Mouse (Mus musculus) stomach, embryonic 16.5 days (tissue): ENCODE data around the gene Cd6. TPM values are rescaled to one million over a fixed set of nuclear protein-coding genes. Genes with fewer than 3 reads are reported as not detected.

Experiments
- ATAC-seq: fragments of 200-750 bp; cut with Nextera tagmentation; 2 replicates; pipeline ENCODE4 v1.8.0; 2017; ENCODE audit warnings: moderate number of reproducible peaks, moderate TSS enrichment; ENCODE audit not compliant: insufficient read depth, low FRiP score
- H3K27ac ChIP-seq: fragments of 300-500 bp; sonication (generic); 2 replicates; pipeline ENCODE4 v1.5.1; 2014; ENCODE audit warnings: low read length
- H3K27me3 ChIP-seq: fragments of 300-500 bp; sonication (generic); 2 replicates; pipeline ENCODE4 v1.6.1; 2014; ENCODE audit warnings: low read length, control low read depth, mixed read lengths; ENCODE audit not compliant: control insufficient read depth, insufficient read depth
- H3K36me3 ChIP-seq: fragments of 300-500 bp; sonication (generic); 2 replicates; pipeline ENCODE4 v1.6.1; 2014; ENCODE audit warnings: low read length; ENCODE audit not compliant: control insufficient read depth, insufficient read depth
- H3K4me1 ChIP-seq: fragments of 300-500 bp; sonication (generic); 2 replicates; pipeline ENCODE4 v1.6.1; 2014; ENCODE audit warnings: low read length, control low read depth, mixed read lengths; ENCODE audit not compliant: control insufficient read depth, insufficient read depth
- H3K4me2 ChIP-seq: fragments of 300-500 bp; sonication (generic); 2 replicates; pipeline ENCODE4 v1.6.1; 2014; ENCODE audit warnings: low read depth, low read length, mixed read lengths
- H3K4me3 ChIP-seq: fragments of 300-500 bp; sonication (generic); replicated peaks from 2 replicates; pipeline ENCODE4 v1.5.1; 2014; ENCODE audit warnings: mild to moderate bottlenecking, low read length
- H3K9ac ChIP-seq: fragments of 300-500 bp; sonication (generic); 2 replicates; pipeline ENCODE4 v1.6.1; 2014; ENCODE audit warnings: low read length
- H3K9me3 ChIP-seq: fragments of 300-500 bp; sonication (generic); replicated peaks from 2 replicates; pipeline ENCODE4 v1.6.1; 2016; ENCODE audit warnings: low read length, control low read depth; ENCODE audit not compliant: control insufficient read depth
- WGBS: fragments of 180-500 bp; shearing (Covaris S2); extraction: QIAGEN DNeasy Blood & Tissue Kit; methylation state at CpG from one replicate; pipeline ENCODE4 v1.1.7; 2014; 5-methylcytosine and 5-hydroxymethylcytosine counted together
- polyA plus RNA-seq: library from polyadenylated mRNA; unstranded; fragments of >200 nt; fragmentation: Nextera tagmentation; extraction: Ambion mirVana; gene quantifications from 2 replicates; pipeline ENCODE4 v1.2.1, GENCODE M21; 2015

The Cd6 gene
- polyA plus RNA-seq, 1 experiment from 2014 or later = 0.58 TPM

DNA sequence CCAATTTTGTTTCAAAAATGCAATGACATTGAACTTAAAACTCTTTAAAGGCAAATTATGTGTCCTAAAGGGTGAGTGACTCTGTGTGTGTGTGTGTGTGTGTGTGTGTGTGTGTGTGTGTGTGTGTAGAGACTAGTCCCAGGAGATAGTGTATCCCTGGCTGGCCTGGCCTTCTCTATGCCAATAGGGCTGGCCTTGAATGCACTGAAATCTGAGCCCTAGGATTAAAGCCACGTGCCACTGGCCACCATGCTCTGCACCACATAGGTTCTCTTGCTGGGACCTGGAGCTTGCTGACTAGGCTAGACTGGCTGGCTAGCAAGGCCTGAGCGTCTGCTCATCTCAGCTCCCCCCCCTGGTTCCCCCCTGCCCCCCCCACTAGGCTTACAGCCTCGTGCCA, 36.8 kb downstream of the Cd6 start:
- Histone ChIP-seq H3K9ac (no peak overlapping the region), H3K27me3 (no peaks in the 10 kb centered on the region), H3K27ac (no peak overlapping the region), H3K9me3 (no peaks in the 10 kb centered on the region), H3K4me1 (no peaks in the 10 kb centered on the region), H3K4me2 (no peak overlapping the region), H3K36me3 (no peaks in the 10 kb centered on the region), H3K4me3 (no peak overlapping the region)
- WGBS = 61% methylated on average over 3 of the region's 3 CpGs
- ATAC-seq = peak; percentile 26; the same call in 1 of the 2 replicates

DNA sequence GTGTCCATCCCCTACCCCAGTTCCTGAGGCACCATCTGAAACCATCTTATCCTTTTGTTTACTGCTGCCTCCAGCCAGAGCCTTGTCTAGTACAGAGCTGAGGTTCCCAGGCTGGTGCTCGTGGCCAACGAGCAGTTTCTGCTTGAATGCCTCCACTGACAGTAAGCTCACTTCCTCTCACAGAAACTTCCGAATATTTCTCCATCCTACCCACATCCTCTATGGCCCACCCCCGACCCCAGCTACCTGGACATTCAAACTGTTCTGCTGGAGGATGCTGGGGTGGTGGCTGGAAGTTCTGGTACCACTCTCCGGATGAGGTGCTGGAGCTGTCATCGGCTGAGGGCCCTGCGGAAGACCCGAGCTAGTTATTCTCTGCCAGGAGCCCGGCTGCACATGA, 39.5 kb downstream of the Cd6 start:
- H3K36me3 ChIP-seq = no peaks in the 10 kb centered on the region
- no peak overlapping the region for H3K4me2 ChIP-seq
- no peaks in the 10 kb centered on the region for H3K27me3 ChIP-seq
- 74% methylated on average over 9 of the region's 9 CpGs for WGBS
- H3K27ac ChIP-seq = no peak overlapping the region
- no peaks in the 10 kb centered on the region for H3K9me3 ChIP-seq
- no peaks in the 10 kb centered on the region for H3K4me1 ChIP-seq
- H3K9ac ChIP-seq = no peak overlapping the region
- no peak overlapping the region for H3K4me3 ChIP-seq
- no peak for ATAC-seq

DNA sequence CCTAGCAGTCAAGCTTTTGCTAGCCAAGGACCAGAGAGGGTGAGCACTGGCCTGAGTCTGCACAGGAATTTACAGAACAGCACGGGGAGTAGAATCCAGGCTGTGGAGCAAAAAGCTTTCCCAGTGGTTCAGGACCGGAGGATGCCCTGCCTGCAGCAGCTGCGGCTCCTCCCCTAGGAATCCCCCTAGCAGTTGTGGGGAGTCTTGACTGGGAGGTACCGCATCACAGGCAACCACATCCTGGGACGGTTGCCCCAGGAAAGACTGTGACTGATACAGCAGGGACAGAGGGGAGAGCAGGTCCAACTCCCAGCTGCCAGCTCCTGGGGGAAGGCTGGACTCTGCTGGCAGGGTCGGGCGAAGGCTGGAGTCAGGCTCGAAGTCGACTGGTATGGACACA, 41.6 kb downstream of the Cd6 start:
- ATAC-seq = no peak
- no peak overlapping the region for H3K27ac ChIP-seq
- no peak overlapping the region for H3K4me2 ChIP-seq
- H3K36me3 ChIP-seq = no peaks in the 10 kb centered on the region
- no peak overlapping the region for H3K4me3 ChIP-seq
- no peaks in the 10 kb centered on the region for H3K27me3 ChIP-seq
- WGBS = 67% methylated on average over 9 of the region's 9 CpGs
- H3K9ac ChIP-seq = no peak overlapping the region
- no peaks in the 10 kb centered on the region for H3K9me3 ChIP-seq
- no peaks in the 10 kb centered on the region for H3K4me1 ChIP-seq

DNA sequence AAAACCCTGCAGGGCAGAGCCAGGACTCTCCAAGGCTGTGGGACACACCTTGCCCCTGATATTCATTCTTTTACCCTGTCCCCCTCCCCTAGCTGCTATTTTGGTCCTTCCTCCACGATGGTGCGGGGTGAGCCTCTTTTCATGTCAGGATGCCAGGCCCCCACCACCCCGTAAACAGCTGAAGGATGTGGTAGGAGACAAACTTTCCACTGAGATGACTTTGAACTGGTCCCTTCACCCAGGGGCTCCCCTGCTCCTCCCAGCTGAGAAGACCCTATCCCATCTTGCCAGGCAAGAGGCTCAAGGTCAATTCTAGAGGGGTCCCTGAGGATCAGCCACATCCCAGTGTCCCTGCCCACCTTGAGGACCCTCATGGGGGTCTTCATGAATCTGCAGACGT, 42.5 kb downstream of the Cd6 start:
- Histone ChIP-seq H3K27ac (no peak overlapping the region), H3K4me2 (no peak overlapping the region), H3K4me3 (no peak overlapping the region), H3K36me3 (no peaks in the 10 kb centered on the region), H3K9me3 (no peaks in the 10 kb centered on the region), H3K27me3 (no peaks in the 10 kb centered on the region), H3K9ac (no peak overlapping the region), H3K4me1 (no peaks in the 10 kb centered on the region)
- WGBS = 76% methylated on average over 4 of the region's 4 CpGs
- no peak for ATAC-seq

- Histone ChIP-seq H3K4me2 (no peak overlapping the region), H3K27me3 (no peaks in the 10 kb centered on the region), H3K9me3 (no peaks in the 10 kb centered on the region), H3K4me1 (no peaks in the 10 kb centered on the region), H3K9ac (no peak overlapping the region), H3K27ac (no peak overlapping the region), H3K36me3 (no peaks in the 10 kb centered on the region), H3K4me3 (no peak overlapping the region)
- WGBS = 74% methylated on average over 6 of the region's 6 CpGs
- no peak for ATAC-seq
Measured at GRCm38 (mm10) chr19:10786753-10787152, 43.1 kb downstream of the Cd6 start.

GRCm38 (mm10) chr19:10784796-10785459, 44.9 kb downstream of the Cd6 start:
- no peak overlapping the region for H3K4me2 ChIP-seq
- H3K4me1 ChIP-seq = no peaks in the 10 kb centered on the region
- H3K9ac ChIP-seq = no peak overlapping the region
- H3K27me3 ChIP-seq = no peaks in the 10 kb centered on the region
- H3K36me3 ChIP-seq = no peaks in the 10 kb centered on the region
- H3K27ac ChIP-seq = no peak overlapping the region
- 69% methylated on average over 10 of the region's 10 CpGs for WGBS
- no peak for ATAC-seq
- no peaks in the 10 kb centered on the region for H3K9me3 ChIP-seq
- H3K4me3 ChIP-seq = no peak overlapping the region

DNA sequence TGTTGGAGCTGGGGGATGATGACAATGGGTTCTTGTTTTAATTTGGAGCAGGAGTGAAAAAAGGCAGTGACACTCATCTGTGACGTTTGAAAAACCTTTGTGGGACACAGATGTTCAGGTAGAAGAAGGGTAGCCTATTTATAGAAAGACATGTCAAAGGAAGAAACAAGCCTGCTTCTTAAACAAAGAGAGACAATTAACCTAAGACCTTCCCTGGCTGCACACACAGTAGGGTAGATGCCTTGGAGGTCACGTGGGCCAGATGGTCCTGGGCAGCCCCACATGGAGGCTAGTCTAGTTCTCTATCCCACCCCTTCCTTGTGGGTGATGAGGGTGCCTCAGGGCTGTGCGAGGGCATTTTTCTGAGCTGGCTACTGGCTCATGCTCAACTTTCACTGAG, 45.8 kb downstream of the Cd6 start:
- no peaks in the 10 kb centered on the region for H3K27me3 ChIP-seq
- no peak overlapping the region for H3K9ac ChIP-seq
- H3K27ac ChIP-seq = no peak overlapping the region
- no peak for ATAC-seq
- no peak overlapping the region for H3K4me2 ChIP-seq
- 46% methylated on average over 3 of the region's 3 CpGs for whole genome bisulfite sequencing
- H3K4me3 ChIP-seq = no peak overlapping the region
- no peaks in the 10 kb centered on the region for H3K4me1 ChIP-seq
- H3K9me3 ChIP-seq = no peaks in the 10 kb centered on the region
- no peaks in the 10 kb centered on the region for H3K36me3 ChIP-seq

DNA sequence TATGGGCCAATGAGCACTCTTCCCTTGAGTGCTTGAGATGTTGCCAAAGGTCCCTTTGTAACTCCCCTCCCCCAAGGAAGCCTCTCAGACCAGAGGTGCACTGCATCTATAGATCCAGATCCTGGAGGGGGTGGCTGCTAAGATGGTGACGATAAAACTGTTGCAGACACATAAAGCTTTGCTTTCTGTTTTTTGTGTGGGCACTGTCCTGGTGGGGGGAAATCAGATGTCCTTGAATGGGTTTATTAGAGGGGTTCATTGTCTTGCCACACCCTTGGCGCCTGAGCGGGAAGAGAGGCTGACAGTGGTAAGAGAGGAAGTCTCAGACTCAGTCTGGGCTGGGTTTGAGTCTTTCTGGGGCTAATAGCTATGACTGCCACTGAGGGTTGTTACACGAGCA, 46.7 kb downstream of the Cd6 start:
- ATAC-seq = no peak
- Histone ChIP-seq H3K27me3 (no peaks in the 10 kb centered on the region), H3K9ac (no peak overlapping the region), H3K36me3 (no peaks in the 10 kb centered on the region), H3K27ac (no peak overlapping the region), H3K4me2 (no peak overlapping the region), H3K4me3 (no peak overlapping the region), H3K9me3 (no peaks in the 10 kb centered on the region), H3K4me1 (no peaks in the 10 kb centered on the region)
- WGBS = 76% methylated on average over 4 of the region's 4 CpGs

GRCm38 (mm10) chr19:10781641-10782040, 48.2 kb downstream of the Cd6 start:
- no peak overlapping the region for H3K9ac ChIP-seq
- no peaks in the 10 kb centered on the region for H3K27me3 ChIP-seq
- H3K9me3 ChIP-seq = no peaks in the 10 kb centered on the region
- H3K4me1 ChIP-seq = no peaks in the 10 kb centered on the region
- H3K4me3 ChIP-seq = no peak overlapping the region
- H3K27ac ChIP-seq = no peak overlapping the region
- H3K36me3 ChIP-seq = no peaks in the 10 kb centered on the region
- 75% methylated on average over 4 of the region's 4 CpGs for WGBS
- no peak overlapping the region for H3K4me2 ChIP-seq
- no peak for ATAC-seq
